Mouse (Mus musculus) cerebellum, postnatal 25 days (tissue): ENCODE results near the gene Sox8.

Experiments used
- DNase-seq, 2 experiments: peaks; one replicate each; pipeline ENCODE4 v3.0.0; 2021; ENCODE audit warnings: mixed read lengths in 2 of 2

The Sox8 gene

DNA sequence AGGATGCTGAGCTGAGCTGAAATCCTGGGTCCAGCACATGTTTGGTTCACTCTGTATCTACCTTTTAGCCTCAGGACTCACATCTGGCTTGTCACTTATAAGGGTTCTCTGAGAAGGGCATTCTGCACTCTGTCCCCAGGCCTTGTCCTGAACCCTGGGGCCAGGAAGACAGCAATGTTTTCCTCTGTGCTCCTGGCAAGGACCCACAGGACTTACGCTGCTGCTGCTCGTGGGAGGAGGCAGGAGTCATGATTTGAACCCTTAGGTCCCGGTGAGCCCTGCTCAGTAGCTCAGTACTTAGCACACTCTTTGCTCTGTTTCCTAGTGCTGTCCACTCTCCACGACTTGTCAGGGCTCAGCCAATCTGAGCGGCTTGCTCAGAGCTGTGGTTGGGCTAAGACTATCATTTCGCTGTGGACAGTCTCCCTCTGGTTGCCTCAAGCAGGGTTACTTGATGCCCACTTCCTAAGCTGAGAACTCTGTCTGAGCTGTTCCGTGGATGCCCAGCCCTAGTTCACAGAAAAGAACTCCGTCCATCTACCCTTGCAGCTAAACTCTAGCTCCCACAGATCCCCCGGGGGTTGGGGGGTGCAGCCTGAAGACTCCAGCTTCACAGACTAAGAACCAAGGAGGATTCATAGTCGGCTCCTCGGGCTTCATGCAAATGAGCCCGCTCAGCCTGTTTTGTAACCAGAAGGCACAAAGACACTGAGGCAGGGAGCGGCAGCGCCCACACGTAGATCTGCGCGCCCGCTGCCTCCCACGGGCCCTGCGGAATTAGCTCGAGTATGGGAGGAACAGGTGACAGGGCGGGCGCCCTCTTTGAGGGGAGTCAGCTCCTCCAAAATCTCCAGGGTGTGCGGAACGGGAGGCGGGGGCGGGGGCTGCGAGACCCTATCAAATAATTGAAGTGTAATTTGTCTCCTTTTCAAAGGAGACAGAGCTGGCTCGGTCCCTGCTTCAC, 14.5 kb downstream of the Sox8 start:
- DNase-seq, result no peak

DNA sequence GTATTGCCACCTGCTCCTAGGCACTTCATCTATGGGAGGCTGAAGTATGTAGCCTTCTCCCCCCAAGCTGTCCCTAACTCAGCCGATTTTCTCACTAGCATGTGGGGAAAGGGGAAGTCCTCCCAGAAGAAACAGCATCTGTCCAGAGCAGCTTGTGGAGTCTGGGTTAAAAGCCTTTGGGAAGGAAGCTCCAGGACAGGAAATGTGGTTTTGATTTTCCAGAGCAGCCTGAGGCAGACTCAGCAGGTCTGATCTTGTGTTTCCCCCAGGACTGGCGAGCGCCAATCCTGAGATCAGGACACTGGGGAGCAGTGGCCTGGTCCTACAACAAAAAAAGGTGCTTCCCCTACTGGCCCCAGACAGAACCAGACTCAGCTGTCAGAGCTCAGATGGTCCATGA, 15.3 kb downstream of the Sox8 start:
- no peak for DNase-seq

DNA sequence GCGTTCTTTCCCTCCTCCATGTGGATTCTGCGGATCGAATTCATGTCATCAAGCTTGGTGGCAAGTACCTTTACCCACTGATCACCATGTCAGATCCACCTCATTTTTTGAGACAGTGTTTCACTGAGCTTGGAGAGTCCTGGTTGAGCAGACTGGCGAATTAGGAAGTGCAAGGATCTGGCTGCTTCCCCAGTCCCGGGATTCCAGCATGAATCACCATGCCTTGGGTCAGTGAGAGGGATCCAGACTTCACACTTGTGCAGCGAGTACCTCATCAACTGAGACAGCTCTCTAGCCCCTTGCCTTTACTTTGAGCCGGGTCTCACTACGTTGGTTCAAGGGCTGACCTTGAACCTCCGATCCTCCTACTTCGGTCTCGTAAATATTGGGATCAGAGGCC, 19.2 kb downstream of the Sox8 start:
- DNase-seq, result no peak

DNA sequence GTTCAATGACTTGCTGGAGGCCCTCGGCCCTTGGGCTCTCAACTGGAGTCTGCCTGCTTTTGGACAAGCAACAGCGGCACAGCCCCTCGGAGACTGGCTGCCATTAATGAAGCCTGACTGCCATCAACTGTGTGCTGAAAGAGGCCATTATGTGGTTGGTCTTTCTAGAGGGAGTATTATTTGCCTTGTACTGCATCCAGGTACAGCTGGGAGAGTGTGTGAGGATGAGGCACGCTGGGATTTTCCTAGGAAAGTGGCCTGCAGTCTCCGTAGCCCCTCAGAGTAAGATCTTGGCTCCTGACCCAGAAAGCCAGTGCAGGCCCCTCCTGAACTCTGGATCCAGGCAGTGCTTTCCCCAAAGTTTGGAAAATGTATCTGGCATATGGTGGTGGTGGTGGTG, 20.5 kb downstream of the Sox8 start:
- DNase-seq, result no peak

DNA sequence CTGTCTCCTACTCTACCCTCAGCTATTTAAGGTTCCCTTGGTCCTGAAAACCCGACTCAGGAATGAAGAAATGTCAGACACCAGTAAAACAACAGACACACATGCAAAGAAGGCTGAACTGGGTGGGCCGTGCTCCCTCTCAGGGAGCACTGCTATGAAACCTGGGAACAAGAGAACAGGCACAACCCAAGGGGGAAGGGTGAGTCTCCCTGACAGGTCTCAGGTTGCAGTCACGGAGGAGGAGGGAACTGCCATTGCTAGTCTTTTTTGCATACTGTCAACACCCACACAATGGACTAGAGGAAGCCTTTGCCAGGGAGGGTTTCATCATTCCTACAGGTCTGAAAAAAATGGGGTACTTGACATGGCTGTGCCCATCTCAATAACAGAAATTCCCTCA, 23.5 kb downstream of the Sox8 start:
- no peak for DNase-seq

DNA sequence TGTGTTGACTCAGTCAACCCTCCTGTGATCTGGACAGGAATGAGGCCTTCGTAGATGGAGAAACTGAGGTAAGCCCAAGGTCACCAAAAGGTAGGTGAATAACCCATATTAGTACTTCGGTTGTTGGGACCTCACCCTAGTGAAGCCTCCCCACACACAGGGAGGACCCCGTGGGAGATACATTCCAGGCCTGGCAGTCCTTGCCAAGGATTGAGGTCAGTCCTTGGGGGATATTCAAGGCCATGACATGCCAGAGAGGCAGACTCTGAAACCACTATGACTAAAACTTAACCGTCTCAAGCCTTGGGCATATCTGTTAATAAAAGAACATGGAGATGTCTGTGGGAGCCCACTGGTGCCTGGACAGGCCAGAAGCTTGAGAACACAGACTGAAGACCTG, 28.7 kb downstream of the Sox8 start:
- no peak for DNase-seq

DNA sequence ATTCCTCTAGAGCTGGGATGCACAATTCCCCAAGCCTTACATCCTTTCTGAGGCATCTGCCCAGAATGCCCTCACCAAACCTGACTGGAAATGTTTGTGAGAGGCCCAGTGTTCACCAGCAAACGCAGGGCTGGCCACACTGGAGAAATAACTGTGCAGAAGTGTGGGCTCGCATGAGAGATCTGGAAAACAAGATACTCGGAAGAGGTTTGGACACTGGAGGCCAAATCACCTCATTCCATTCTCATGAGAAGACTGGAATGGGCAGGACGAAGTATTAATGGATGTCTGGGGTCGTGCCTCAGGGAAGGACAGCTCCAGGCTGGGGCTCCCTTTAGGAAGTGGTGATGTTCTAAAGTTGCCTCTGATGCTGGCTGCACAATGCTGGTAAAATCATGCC, 29.8 kb downstream of the Sox8 start:
- DNase-seq, result no peak

DNA sequence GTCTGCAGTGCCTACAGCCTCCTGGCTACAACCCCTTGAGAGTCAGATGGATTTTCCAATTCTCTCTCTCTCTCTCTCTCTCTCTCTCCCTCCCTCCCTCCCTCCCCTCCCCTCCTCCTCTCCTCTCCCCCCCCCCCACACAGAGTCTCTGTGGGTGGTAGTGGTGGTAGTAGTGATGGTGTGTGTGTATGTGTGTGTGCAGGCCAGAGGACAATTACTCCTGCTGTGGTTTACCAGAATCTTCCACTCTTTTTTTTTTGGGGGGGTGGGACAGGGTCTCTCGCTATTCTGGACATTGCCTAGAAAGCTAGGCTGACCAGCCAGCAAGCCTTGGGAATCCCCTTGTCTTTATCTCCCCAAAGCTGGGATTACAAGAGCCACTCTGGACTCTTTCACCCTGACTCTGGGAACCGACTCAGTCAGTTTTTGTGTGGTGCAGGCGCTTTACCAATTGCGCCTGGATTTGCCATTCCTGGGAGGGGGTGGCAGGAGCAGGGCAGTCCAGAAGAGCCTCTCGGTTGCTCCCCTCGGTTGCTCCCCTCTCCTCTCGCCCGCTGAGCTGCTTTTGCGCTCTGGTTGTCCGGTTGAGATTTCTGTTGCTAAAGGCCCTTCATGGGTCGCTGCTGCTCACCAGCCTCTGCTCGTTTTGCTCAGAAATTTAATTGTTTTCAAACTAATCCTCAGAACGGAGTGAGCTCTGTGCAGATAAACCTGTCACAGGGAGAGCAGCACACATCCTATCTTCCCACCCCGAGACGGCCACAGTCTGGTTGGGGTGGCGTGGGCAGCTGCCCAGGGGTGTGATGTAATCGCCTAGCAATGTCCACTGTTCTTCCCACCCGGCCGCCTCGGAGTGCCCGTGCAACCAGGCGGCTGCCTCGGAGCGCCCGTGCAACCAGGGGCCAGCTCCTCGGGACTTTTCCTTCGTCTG, 31.3 kb downstream of the Sox8 start:
- DNase-seq, result peak; percentile 19 to 52

DNA sequence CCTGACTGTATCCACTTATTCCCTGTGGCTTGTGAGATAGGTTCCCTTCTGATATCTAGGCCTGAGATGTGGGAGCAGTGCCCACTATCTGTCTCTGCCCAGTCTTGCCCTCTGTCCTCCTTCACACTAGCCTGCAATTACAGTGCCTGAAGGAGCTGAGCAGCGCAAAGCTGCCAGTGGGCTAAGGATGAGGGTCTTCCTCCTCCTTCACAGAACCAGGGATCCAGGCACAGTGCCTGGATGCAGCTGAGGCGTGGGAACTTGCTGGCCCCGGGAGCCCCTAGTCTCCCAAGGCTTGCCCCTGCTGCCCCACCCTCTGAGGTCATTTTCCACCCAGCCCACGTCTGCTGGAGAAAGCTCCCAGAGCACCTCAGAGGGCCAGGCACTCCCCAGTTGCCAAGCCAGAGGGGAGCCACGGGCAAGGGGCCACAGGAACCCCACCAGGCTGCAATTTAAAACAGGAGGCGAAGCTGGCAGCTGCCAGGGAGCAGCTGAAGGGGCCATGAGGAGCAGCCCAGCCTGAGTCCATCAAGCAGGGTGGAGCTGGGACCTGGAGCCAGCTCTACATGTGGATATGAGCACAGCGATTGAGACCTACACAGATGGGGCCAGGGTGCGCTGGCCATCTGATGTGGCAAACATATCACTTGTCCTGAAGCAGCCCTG, 40.0 kb downstream of the Sox8 start:
- no peak for DNase-seq

DNA sequence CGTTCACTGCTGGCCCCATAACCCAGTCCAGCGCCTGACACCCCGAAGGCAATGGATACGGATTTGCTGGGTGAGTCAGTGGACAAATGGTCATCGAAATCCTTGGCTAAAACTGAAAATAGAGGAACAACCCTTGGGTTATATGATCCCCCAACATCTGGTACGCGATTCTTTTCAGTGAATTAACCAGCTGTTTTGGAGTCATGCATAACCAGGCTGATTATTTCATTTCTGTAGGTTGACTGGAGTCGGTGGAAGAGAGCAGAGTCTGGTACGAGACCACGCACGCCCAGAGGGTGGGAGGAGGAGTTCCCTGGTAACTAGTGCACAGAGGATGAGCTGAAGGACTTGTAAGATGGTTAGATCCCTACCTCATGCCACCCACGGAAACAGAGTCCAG, 48.4 kb downstream of the Sox8 start:
- DNase-seq, result no peak

DNA sequence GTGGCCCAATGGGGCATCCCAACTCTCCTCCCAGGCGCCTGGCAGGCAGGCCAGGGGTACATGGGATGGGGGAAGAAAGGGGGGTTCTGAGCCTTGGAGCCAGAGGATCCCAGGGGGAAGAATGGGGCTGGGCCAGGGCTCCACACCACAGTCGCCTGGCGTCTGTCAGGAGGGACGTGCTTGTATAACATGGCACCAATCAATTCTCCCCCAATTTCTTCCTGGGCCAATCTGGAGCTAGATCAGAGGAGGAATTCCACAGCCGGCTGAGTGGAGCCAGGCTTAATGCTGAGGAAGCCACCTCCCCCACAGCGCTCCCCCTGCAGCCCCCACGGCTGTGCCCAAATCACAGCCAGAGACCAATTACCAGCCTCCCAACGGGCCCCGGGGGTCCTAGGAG, 50.0 kb downstream of the Sox8 start:
- DNase-seq, result no peak

DNA sequence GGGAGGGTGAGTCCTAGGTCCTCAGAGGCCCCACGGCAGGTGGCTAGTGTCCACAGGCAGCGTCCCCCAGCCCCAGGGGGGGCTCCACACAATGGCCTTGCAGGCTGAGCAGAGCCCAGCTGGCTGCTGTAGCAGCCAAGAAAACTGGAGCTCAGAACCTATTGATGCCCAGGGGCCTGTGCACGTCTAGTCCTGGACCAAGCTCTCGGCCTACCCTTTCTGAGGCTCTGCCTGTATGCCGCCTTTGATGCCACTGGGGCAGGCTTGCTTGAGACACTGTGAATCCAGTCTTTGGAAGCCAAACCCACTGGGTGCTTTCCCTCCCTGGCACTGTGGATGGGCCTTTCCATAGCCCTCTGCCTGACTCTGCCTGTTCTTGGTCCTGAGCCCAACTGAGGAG, 51.0 kb downstream of the Sox8 start:
- peak in 1 of 2 experiments; percentile 18 for DNase-seq

DNA sequence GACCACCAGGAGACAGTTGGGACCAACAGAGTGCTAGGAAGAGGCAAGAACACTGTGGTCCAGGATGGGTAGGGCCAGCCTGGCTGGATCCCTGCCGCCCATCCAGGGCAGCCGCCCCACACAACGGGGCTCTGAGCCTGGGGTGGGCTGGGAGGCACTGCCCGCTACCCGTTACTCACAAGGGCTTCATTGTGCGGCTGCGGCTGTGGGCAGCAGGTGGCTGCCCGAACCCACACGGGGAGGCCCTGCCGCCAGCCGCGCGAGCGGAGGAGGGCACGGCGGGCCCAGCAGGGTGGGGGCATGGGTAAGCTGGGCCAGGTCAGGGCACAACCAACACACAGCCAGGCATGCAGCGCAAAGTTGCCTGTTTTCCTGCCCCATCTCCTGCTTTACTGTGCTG, 52.3 kb downstream of the Sox8 start:
- DNase-seq, result peak; percentile 16 to 27

DNA sequence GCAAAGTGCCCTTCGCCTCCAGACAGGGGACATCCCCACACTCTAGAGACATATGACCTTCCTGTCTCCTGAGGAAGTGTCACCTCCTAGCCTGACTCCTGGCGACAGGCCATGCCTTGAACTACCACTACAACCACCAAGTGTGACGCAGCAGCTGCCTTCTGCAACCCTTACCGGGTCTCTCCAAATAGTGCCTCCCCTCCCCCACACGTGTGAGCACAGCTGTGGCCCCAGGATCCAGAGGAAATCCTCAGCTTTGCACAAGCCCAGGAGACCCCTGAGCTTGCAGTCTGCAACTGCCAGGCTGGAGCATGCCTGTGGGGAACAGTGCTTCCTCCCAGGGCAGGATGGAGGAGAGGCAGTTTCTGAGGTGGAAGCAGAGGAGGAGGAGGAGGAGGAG, 54.2 kb downstream of the Sox8 start:
- no peak for DNase-seq
